In genomic region chr13:62879831-62880615, GRCm38 (mm10) we compare ENCODE assay signal across 10 mouse cellular contexts. TPM values are rescaled to one million over a fixed set of nuclear protein-coding genes. Genes with fewer than 3 reads are reported as not detected.
A peak's percentile ranks its signal among the peaks of the same experiment; 100 is the strongest.
DNase-seq lines count a peak whose midpoint lies in the region; ATAC-seq lines count a peak whose summit lies in the region.
"Had no signal": no experiment of that assay in that cellular context is flagged by ENCODE, and none has a peak within 500 bp of the region (broad histone marks: within the 10 kb centered on the region; RNA-seq: fewer than 3 reads in every experiment).

No protein-coding gene starts in this region.

- H3K9me3 ChIP-seq in hindbrain, embryonic 11.5 days (ENCODE audit: control insufficient read depth, low read length), result no peaks in the 10 kb centered on the region
- H3K9me3 ChIP-seq in hindbrain, embryonic 16.5 days (ENCODE audit: control insufficient read depth, low read length), result no peaks in the 10 kb centered on the region
- H3K9me3 ChIP-seq in forebrain, embryonic 13.5 days (replicated peaks), result no peaks in the 10 kb centered on the region
- H3K9me3 ChIP-seq: embryonic facial prominence, embryonic 13.5 days had no signal

- no peaks in the 10 kb centered on the region for H3K27me3 ChIP-seq in hindbrain, embryonic 11.5 days (ENCODE audit: control insufficient read depth, insufficient read depth, low read length)
- H3K27me3 ChIP-seq in hindbrain, embryonic 16.5 days (replicated peaks; ENCODE audit: control insufficient read depth, insufficient read depth, low read length), result no peaks in the 10 kb centered on the region
- no peaks in the 10 kb centered on the region for H3K27me3 ChIP-seq in forebrain, embryonic 13.5 days
- H3K27me3 ChIP-seq: embryonic facial prominence, embryonic 13.5 days had no signal

- WGBS in hindbrain, embryonic 11.5 days, result 22% methylated on average over 8 of the region's 8 CpGs
- 22% methylated on average over 8 of the region's 8 CpGs for WGBS in hindbrain, embryonic 16.5 days
- WGBS in forebrain, embryonic 13.5 days, result 18% methylated on average over 8 of the region's 8 CpGs

- H3K36me3 ChIP-seq in hindbrain, embryonic 11.5 days (ENCODE audit: control insufficient read depth, insufficient read depth, low read length), result no peaks in the 10 kb centered on the region
- H3K36me3 ChIP-seq in hindbrain, embryonic 16.5 days (ENCODE audit: control insufficient read depth, insufficient read depth, low read length), result no peaks in the 10 kb centered on the region
- H3K36me3 ChIP-seq in forebrain, embryonic 13.5 days (ENCODE audit: poor library complexity, severe bottlenecking), result no peaks in the 10 kb centered on the region
- H3K36me3 ChIP-seq: embryonic facial prominence, embryonic 13.5 days had no signal

- no peak overlapping the region for H3K4me2 ChIP-seq in hindbrain, embryonic 11.5 days (replicated peaks; ENCODE audit: low read depth, low read length)
- no peak overlapping the region for H3K4me2 ChIP-seq in hindbrain, embryonic 16.5 days (ENCODE audit: low read length)
- H3K4me2 ChIP-seq in forebrain, embryonic 13.5 days, result no peak overlapping the region
- H3K4me2 ChIP-seq: embryonic facial prominence, embryonic 13.5 days had no signal

- no peak overlapping the region for H3K4me3 ChIP-seq in hindbrain, embryonic 11.5 days (ENCODE audit: low read depth, low read length)
- no peak overlapping the region for H3K4me3 ChIP-seq in hindbrain, embryonic 16.5 days (ENCODE audit: low read length)
- no peak overlapping the region for H3K4me3 ChIP-seq in forebrain, embryonic 13.5 days
- H3K4me3 ChIP-seq: embryonic facial prominence, embryonic 13.5 days; myocyte had no signal

- no peak for DNase-seq in hindbrain, embryonic 11.5 days (ENCODE audit: low spot score)
- peak; percentile 12 for DNase-seq in CD8-positive naive resting alpha-beta T cell, adult 2 months (ENCODE audit: low read depth in 2 of 2, low spot score in 2 of 2)
- DNase-seq in induced T-regulatory cell, adult 2 months (ENCODE audit: low read depth), result peak; percentile 78
- DNase-seq in urinary bladder, postnatal 10 days (ENCODE audit: low spot score), result no peak
- DNase-seq in testis, postnatal 14 days (ENCODE audit: low spot score), result no peak

- H3K27ac ChIP-seq in hindbrain, embryonic 11.5 days (ENCODE audit: low read depth, low read length), result no peak overlapping the region
- no peak overlapping the region for H3K27ac ChIP-seq in hindbrain, embryonic 16.5 days (ENCODE audit: low read depth, low read length)
- no peak overlapping the region for H3K27ac ChIP-seq in forebrain, embryonic 13.5 days
- H3K27ac ChIP-seq: embryonic facial prominence, embryonic 13.5 days had no signal

- no peak overlapping the region for H3K9ac ChIP-seq in hindbrain, embryonic 11.5 days (ENCODE audit: low read depth, low read length)
- no peak overlapping the region for H3K9ac ChIP-seq in hindbrain, embryonic 16.5 days (ENCODE audit: low read depth, low read length)
- H3K9ac ChIP-seq in forebrain, embryonic 13.5 days, result no peak overlapping the region
- H3K9ac ChIP-seq: embryonic facial prominence, embryonic 13.5 days had no signal

- ATAC-seq in hindbrain, embryonic 11.5 days (ENCODE audit: low FRiP score), result 0 out of 2 replicates have a peak, but pooled peaks have one; percentile 19
- ATAC-seq in hindbrain, embryonic 16.5 days, result no peak
- peak; percentile 66 for ATAC-seq in monocyte, adult 5-6 weeks (replicated peaks; ENCODE audit: insufficient number of reproducible peaks, low FRiP score, low TSS enrichment, poor library complexity, severe bottlenecking)
- ATAC-seq in forebrain, embryonic 13.5 days, result no peak

- 0 out of 2 replicates have a peak, but pooled peaks cover 2% of the 10 kb centered on the region for H3K4me1 ChIP-seq in hindbrain, embryonic 11.5 days (replicated peaks; ENCODE audit: control insufficient read depth, insufficient read depth, low read length)
- no peaks in the 10 kb centered on the region for H3K4me1 ChIP-seq in hindbrain, embryonic 16.5 days (ENCODE audit: control insufficient read depth, insufficient read depth, low read depth, low read length)
- no peaks in the 10 kb centered on the region for H3K4me1 ChIP-seq in forebrain, embryonic 13.5 days

RNA-seq across cellular contexts. Expression of gene Fbp1, which starts 8.1 kb away (rescaled TPM):
- polyA plus RNA-seq in hindbrain, embryonic 11.5 days (2014; fragmentation: Nextera tagmentation; extraction: Ambion mirVana), result not detected in 2 replicates
- polyA plus RNA-seq in hindbrain, embryonic 16.5 days (2015; fragmentation: Nextera tagmentation; extraction: Ambion mirVana), result 0.55 and 0.68 TPM in 2 replicates
- 0.86 TPM in 1 of 3 replicates, not detected in the others for total RNA-seq in monocyte, adult 5-6 weeks (2017)
- 0.42 TPM in 1 of 2 replicates, not detected in the other for polyA plus RNA-seq in forebrain, embryonic 13.5 days (2015; fragmentation: Nextera tagmentation; extraction: Ambion mirVana)
- polyA plus RNA-seq: myocyte had no signal

RNA-seq across cellular contexts. Expression of gene Fbp2, which starts 21.8 kb away (rescaled TPM):
- 0.14 TPM in 1 of 2 replicates, not detected in the other for polyA plus RNA-seq in hindbrain, embryonic 11.5 days (2014; fragmentation: Nextera tagmentation; extraction: Ambion mirVana)
- polyA plus RNA-seq in hindbrain, embryonic 16.5 days (2015; fragmentation: Nextera tagmentation; extraction: Ambion mirVana), result 0.89 and 0.95 TPM in 2 replicates
- total RNA-seq in monocyte, adult 5-6 weeks (2017), result not detected in 3 replicates
- not detected in 2 replicates for polyA plus RNA-seq in forebrain, embryonic 13.5 days (2015; fragmentation: Nextera tagmentation; extraction: Ambion mirVana)

Comparison
In these comparisons a context has a peak if more than half of its experiments do, and no peak if none do; other contexts are left out.
1. ATAC-seq: peak in hindbrain, embryonic 11.5 days (single experiment) and monocyte, adult 5-6 weeks (single experiment); none in hindbrain, embryonic 16.5 days (single experiment) and forebrain, embryonic 13.5 days (single experiment).
2. DNase-seq: peak in CD8-positive naive resting alpha-beta T cell, adult 2 months (2 of 2) and induced T-regulatory cell, adult 2 months (single experiment); none in hindbrain, embryonic 11.5 days (single experiment), urinary bladder, postnatal 10 days (single experiment) and testis, postnatal 14 days (single experiment).